Mouse (Mus musculus): ENCODE results near the gene Slc25a41.
"Not testable (repeated sequence)": the region's sequence is repeated elsewhere in the genome, so short reads cannot be mapped to it uniquely, and the experiment has no call there.

The Slc25a41 gene

GRCm38 (mm10) chr17:57041554-57041953, at the start of gene Slc25a41:
TSS of gene Slc25a41 (minus strand) at chr17:57041654.
- no peak for DNase-seq

GRCm38 (mm10) chr17:57087049-57087832, 45.8 kb upstream of the Slc25a41 start, which contains the start of gene Tubb4a:
TSS of gene Tubb4a (minus strand) at chr17:57087782.
- DNase-seq: peak; percentile 40

GRCm38 (mm10) chr17:57085970-57086757, 44.7 kb upstream of the Slc25a41 start:
- DNase-seq: no peak

- no peak for DNase-seq
These were observed 41.0 kb upstream of the Slc25a41 start for GRCm38 (mm10) chr17:57082481-57082880.

- no peak for DNase-seq
These were observed 39.9 kb upstream of the Slc25a41 start for GRCm38 (mm10) chr17:57081234-57081842.

GRCm38 (mm10) chr17:57079919-57080318, 38.5 kb upstream of the Slc25a41 start:
- no peak for DNase-seq

GRCm38 (mm10) chr17:57078336-57078735, 36.9 kb upstream of the Slc25a41 start, which contains the start of gene Dennd1c:
TSS of gene Dennd1c (minus strand) at chr17:57078514.
- peak; percentile 21 for DNase-seq

GRCm38 (mm10) chr17:57076916-57077315, 35.5 kb upstream of the Slc25a41 start:
- no peak for DNase-seq

GRCm38 (mm10) chr17:57070699-57071098, 29.2 kb upstream of the Slc25a41 start:
- peak; percentile 31 for DNase-seq

- DNase-seq: no peak
These were observed 28.8 kb upstream of the Slc25a41 start for GRCm38 (mm10) chr17:57070272-57070671.

- no peak for DNase-seq
These were observed 25.5 kb upstream of the Slc25a41 start for GRCm38 (mm10) chr17:57066908-57067307.

GRCm38 (mm10) chr17:57063031-57063430, 21.6 kb upstream of the Slc25a41 start:
- peak; percentile 27 for DNase-seq

GRCm38 (mm10) chr17:57062548-57062947, 21.1 kb upstream of the Slc25a41 start:
- no peak for DNase-seq

- peak; percentile 69 for DNase-seq
These were observed 20.6 kb upstream of the Slc25a41 start for GRCm38 (mm10) chr17:57062011-57062521.

GRCm38 (mm10) chr17:57061069-57061468, 19.6 kb upstream of the Slc25a41 start:
- DNase-seq: no peak

GRCm38 (mm10) chr17:57060231-57060801, 18.9 kb upstream of the Slc25a41 start:
- peak; percentile 94 for DNase-seq

- DNase-seq: peak; percentile 68
These were observed 18.1 kb upstream of the Slc25a41 start, which contains the start of gene Slc25a23 for GRCm38 (mm10) chr17:57059486-57059977. TSS of gene Slc25a23 (minus strand) at chr17:57059863.

GRCm38 (mm10) chr17:57058891-57059485, 17.5 kb upstream of the Slc25a41 start, which contains the start of gene Crb3:
TSS of gene Crb3 (plus strand) at chr17:57059105.
- DNase-seq: peak; percentile 24

GRCm38 (mm10) chr17:57056246-57056645, 14.8 kb upstream of the Slc25a41 start:
- DNase-seq: no peak

GRCm38 (mm10) chr17:57051679-57052078, 10.2 kb upstream of the Slc25a41 start:
- DNase-seq: not testable (repeated sequence)

- no peak for DNase-seq
These were observed 7.4 kb upstream of the Slc25a41 start for GRCm38 (mm10) chr17:57048816-57049215.

- no peak for DNase-seq
These were observed 6.0 kb upstream of the Slc25a41 start for GRCm38 (mm10) chr17:57047406-57047805.

All from lung, postnatal 14 days (tissue).